Mouse (Mus musculus) midbrain, postnatal 0 days (tissue): ENCODE results near the gene Stk32b. TPM values are rescaled to one million over a fixed set of nuclear protein-coding genes. Genes with fewer than 3 reads are reported as not detected.

Experiments
- ATAC-seq: fragments of 200-750 bp; cut with Nextera tagmentation; 2 replicates; pipeline ENCODE4 v1.8.0; 2017; ENCODE audit warnings: moderate number of reproducible peaks, mild to moderate bottlenecking, moderate TSS enrichment, moderate library complexity; ENCODE audit not compliant: low FRiP score
- DNase-seq: peaks from one replicate; pipeline ENCODE4 v3.0.0-alpha.2; 2015; ENCODE audit warnings: low spot score
- H3K27ac ChIP-seq: fragments of 300-500 bp; sonication (generic); 2 replicates; pipeline ENCODE4 v1.5.1; 2014; ENCODE audit warnings: low read depth, mild to moderate bottlenecking, low read length, mixed read lengths
- H3K27me3 ChIP-seq: fragments of 300-500 bp; sonication (generic); 2 replicates; pipeline ENCODE4 v1.6.1; 2014; ENCODE audit warnings: low read length, control low read depth, mixed read lengths; ENCODE audit not compliant: insufficient read depth
- H3K36me3 ChIP-seq: fragments of 300-500 bp; sonication (generic); 2 replicates; pipeline ENCODE4 v1.6.1; 2014; ENCODE audit warnings: low read length, control low read depth, mixed read lengths; ENCODE audit not compliant: insufficient read depth
- H3K4me1 ChIP-seq: fragments of 300-500 bp; sonication (generic); 2 replicates; pipeline ENCODE4 v1.6.1; 2014; ENCODE audit warnings: mild to moderate bottlenecking, control low read depth, antibody characterized with exemption, low read length, mixed read lengths; ENCODE audit not compliant: insufficient read depth
- H3K4me2 ChIP-seq: fragments of 300-500 bp; sonication (generic); 2 replicates; pipeline ENCODE4 v1.6.1; 2014; ENCODE audit warnings: low read depth, mild to moderate bottlenecking, low read length, mixed read lengths; ENCODE audit not compliant: poor library complexity, severe bottlenecking
- H3K4me3 ChIP-seq: fragments of 300-500 bp; sonication (generic); 2 replicates; pipeline ENCODE4 v1.5.1; 2014; ENCODE audit warnings: low read depth, mild to moderate bottlenecking, low read length, moderate library complexity
- H3K9ac ChIP-seq: fragments of 300-500 bp; sonication (generic); replicated peaks from 2 replicates; pipeline ENCODE4 v1.6.1; 2014; ENCODE audit warnings: mild to moderate bottlenecking, low read length, moderate library complexity, mixed read lengths; ENCODE audit not compliant: poor library complexity, severe bottlenecking
- H3K9me3 ChIP-seq: fragments of 300-500 bp; sonication (generic); 2 replicates; pipeline ENCODE4 v1.6.1; 2016; ENCODE audit warnings: low read length, control low read depth
- CTCF ChIP-seq: IDR thresholded peaks from 2 replicates; pipeline ENCODE4 v1.5.1; 2016; ENCODE audit warnings: antibody characterized with exemption, mild to moderate bottlenecking
- WGBS: fragments of 180-500 bp; shearing (Covaris S2); extraction: QIAGEN DNeasy Blood & Tissue Kit; methylation state at CpG from one replicate; pipeline ENCODE4 v1.1.7; 2014; 5-methylcytosine and 5-hydroxymethylcytosine counted together
- polyA plus RNA-seq: library from polyadenylated mRNA; unstranded; fragments of >200 nt; fragmentation: Nextera tagmentation; extraction: Ambion mirVana; gene quantifications from 2 replicates; pipeline ENCODE4 v1.2.1, GENCODE M21; 2015
- total RNA-seq: library from RNA; depleted of rRNA; stranded (reverse); fragments of >200 nt; gene quantifications from 2 replicates; pipeline ENCODE4 v1.2.3, GENCODE M21; 2014

Gene Stk32b
- total and polyA plus RNA-seq, 2 experiments from 2014 or later = 28.5 to 30.6 TPM

DNA sequence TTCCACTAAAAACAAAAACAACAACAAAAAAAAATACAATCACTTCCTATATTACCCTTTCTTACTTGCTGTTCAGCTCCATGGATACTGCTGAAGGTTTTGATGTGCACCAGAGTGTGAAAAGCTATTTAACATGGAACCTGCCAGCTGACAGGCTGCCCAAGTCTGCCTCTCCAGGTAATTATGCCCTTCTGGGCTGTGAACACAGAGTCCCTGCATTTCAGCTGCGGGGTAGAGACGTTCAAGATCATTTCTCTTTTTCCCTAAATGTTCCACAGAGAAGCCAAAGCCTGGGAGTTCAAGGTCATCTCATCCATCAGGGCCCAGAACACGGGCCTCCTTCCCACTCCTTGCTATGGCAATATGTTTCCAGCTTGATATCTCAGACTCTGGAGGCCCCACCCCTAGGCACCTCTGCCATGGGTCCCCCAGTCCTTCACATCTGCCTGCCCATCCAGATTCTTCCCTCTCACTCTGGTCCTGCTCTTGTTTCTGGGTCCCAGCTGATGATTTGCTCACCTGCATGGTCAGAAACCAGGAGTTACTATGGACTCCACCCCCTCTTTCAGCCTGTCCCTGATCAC is 244.9 kb downstream of the Stk32b start:
- no peak for ATAC-seq
- Histone ChIP-seq H3K27ac (no peak overlapping the region), H3K9me3 (no peaks in the 10 kb centered on the region), H3K4me2 (no peak overlapping the region), H3K36me3 (no peaks in the 10 kb centered on the region), H3K4me3 (no peak overlapping the region), H3K27me3 (no peaks in the 10 kb centered on the region), H3K4me1 (no peaks in the 10 kb centered on the region), H3K9ac (no peak overlapping the region)
- no peak for TF ChIP-seq CTCF
- WGBS = 67% methylated on average over 3 of the region's 3 CpGs
- peak; percentile 47 for DNase-seq

DNA sequence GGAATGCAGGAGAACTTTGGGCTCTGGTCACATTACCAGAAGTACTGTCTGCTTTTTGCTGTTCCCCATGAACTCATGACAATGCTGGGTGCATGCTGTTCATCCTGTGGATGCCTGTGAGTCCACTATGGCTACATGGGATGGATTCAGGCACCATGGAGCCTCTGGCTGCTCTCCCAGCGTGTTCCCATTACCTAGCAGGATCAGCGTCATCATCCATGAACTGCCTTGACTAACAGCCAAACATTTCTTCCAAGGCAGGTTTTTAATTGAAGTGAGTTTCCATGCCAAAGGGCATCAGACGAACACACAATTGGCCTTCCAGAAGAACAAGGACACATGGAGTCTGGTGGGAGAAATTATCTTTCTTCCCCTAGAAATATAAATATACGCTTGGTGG is 245.4 kb downstream of the Stk32b start:
- no peak for TF ChIP-seq CTCF
- no peak for ATAC-seq

DNA sequence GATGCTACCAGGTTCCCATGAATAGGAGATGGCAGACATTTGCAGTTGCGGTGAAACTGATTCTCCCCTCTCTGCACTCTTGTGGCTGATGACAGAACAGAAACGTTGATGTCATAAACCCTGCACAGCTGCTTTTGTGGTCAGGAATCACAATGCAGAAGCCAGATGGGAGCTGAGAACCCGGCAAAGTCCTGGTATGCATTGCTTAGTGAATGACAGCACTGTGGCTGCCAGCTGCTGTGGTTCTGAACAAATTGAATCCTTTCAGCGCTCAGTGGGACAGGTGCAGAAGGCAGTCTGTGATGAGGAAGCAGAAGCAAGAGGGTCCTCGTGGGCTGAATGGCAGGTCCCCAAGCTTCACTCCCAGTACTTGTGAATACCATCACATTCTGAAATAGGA is 247.9 kb downstream of the Stk32b start:
- no peak for ATAC-seq
- Histone ChIP-seq H3K4me1 (no peaks in the 10 kb centered on the region), H3K9ac (no peak overlapping the region), H3K36me3 (no peaks in the 10 kb centered on the region), H3K27ac (no peak overlapping the region), H3K9me3 (no peaks in the 10 kb centered on the region), H3K4me2 (no peak overlapping the region), H3K27me3 (no peaks in the 10 kb centered on the region), H3K4me3 (no peak overlapping the region)
- no peak for TF ChIP-seq CTCF
- DNase-seq = no peak
- 62% methylated on average over 5 of the region's 5 CpGs for WGBS

More for the DNA sequence above, 245.4 kb downstream of the Stk32b start:
- no peak overlapping the region for H3K27ac ChIP-seq
- no peaks in the 10 kb centered on the region for H3K9me3 ChIP-seq
- no peak overlapping the region for H3K9ac ChIP-seq
- no peak overlapping the region for H3K4me2 ChIP-seq
- H3K36me3 ChIP-seq = no peaks in the 10 kb centered on the region
- no peak overlapping the region for H3K4me3 ChIP-seq
- no peaks in the 10 kb centered on the region for H3K27me3 ChIP-seq
- peak; percentile 55 for DNase-seq
- WGBS = 80% methylated on average over 4 of the region's 4 CpGs
- no peaks in the 10 kb centered on the region for H3K4me1 ChIP-seq

DNA sequence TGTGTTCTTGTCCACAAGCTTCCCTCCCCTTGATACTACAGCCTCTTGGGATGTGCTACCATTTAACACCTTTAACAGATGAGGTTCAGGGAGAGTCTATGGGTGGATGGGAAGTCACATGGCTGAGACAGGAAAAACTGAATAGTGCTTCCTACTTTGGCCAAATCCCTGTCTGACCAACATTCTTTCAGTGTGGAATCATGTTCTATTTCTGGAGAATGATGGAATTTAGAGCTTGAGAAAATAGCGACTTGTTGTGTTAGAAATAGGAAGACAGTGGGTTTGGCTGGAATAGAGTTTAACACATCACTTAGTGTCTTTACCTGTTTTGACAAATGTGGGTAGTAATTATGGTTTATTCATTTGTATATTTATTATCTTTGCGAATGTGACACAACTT is 249.3 kb downstream of the Stk32b start:
- no peak for TF ChIP-seq CTCF
- Histone ChIP-seq H3K27me3 (no peaks in the 10 kb centered on the region), H3K27ac (no peak overlapping the region)

DNA sequence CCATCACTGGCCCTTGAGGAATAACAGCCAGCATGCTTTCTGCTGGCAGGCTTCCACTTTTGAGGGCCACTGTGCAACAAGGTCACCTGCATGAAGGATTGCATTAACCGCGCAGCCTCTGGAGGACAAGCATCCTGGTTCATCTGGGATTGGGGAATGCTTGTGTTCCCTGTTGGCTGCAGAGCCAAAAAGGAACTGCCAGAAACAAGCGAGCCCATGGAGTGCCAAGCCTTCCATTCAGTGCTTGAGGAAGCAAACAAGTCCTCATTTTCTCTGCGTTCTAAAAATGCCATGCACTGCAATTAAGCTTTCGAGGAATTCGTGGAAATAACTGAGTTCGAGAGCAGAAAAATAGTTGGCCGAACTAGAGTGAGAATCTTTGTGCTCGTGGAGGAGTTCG is 251.5 kb downstream of the Stk32b start:
- no peaks in the 10 kb centered on the region for H3K27me3 ChIP-seq
- H3K9me3 ChIP-seq = no peaks in the 10 kb centered on the region
- H3K9ac ChIP-seq = no peak overlapping the region
- H3K36me3 ChIP-seq = 0 out of 2 replicates have a peak, but pooled peaks cover 3% of the 10 kb centered on the region
- no peaks in the 10 kb centered on the region for H3K4me1 ChIP-seq
- H3K4me3 ChIP-seq = no peak overlapping the region
- WGBS = 84% methylated on average over 10 of the region's 10 CpGs
- H3K27ac ChIP-seq = no peak overlapping the region
- no peak for DNase-seq
- no peak overlapping the region for H3K4me2 ChIP-seq
- ATAC-seq = no peak
- TF ChIP-seq CTCF = no peak

More for the DNA sequence above, 249.3 kb downstream of the Stk32b start:
- WGBS = 90% methylated on average over 2 of the region's 2 CpGs
- Histone ChIP-seq H3K36me3 (no peaks in the 10 kb centered on the region), H3K4me3 (no peak overlapping the region), H3K4me2 (no peak overlapping the region), H3K9me3 (no peaks in the 10 kb centered on the region), H3K4me1 (no peaks in the 10 kb centered on the region), H3K9ac (no peak overlapping the region)
- ATAC-seq (no peak), DNase-seq (no peak)

DNA sequence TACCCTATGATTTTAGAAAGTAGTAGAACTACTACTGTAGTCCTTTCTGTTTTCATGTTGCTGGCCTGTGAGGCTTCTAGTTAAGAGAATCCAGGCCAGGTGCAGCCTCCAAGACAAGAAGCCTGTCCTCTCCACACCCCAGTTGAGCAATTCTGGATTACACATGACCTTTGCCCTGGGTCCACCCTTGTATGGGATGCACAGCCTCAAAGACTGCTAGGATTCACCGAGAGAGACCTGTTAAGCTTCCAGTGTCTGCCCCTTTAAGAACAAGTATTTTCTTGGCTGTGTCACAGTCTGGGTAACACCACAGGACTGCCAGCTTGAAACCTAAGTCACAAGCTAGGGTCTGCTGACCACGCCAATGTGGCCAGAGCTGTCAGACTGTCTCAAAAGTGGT is 258.7 kb downstream of the Stk32b start:
- no peak overlapping the region for H3K4me2 ChIP-seq
- H3K9ac ChIP-seq = no peak overlapping the region
- H3K9me3 ChIP-seq = 0 out of 2 replicates have a peak, but pooled peaks cover 4% of the 10 kb centered on the region
- H3K4me1 ChIP-seq = no peaks in the 10 kb centered on the region
- H3K27ac ChIP-seq = no peak overlapping the region
- TF ChIP-seq CTCF = no peak
- WGBS = 57% methylated on average over 2 of the region's 2 CpGs
- no peak for DNase-seq
- no peaks in the 10 kb centered on the region for H3K27me3 ChIP-seq
- no peak overlapping the region for H3K4me3 ChIP-seq
- no peak for ATAC-seq
- H3K36me3 ChIP-seq = peaks cover 6% of the 10 kb centered on the region
